Mouse (Mus musculus) lung, postnatal 36 days (tissue): ENCODE results near the gene 2210016F16Rik.
"Not testable (repeated sequence)": the region's sequence is repeated elsewhere in the genome, so short reads cannot be mapped to it uniquely, and the experiment has no call there.

Experiments used
- DNase-seq: peaks from one replicate; pipeline ENCODE4 v3.0.0; 2022; ENCODE audit warnings: mixed read lengths

2210016F16Rik gene

GRCm38 (mm10) chr13:58372278-58373152 lies 12.5 kb downstream of the 2210016F16Rik start:
- peak; percentile 45 for DNase-seq

DNA sequence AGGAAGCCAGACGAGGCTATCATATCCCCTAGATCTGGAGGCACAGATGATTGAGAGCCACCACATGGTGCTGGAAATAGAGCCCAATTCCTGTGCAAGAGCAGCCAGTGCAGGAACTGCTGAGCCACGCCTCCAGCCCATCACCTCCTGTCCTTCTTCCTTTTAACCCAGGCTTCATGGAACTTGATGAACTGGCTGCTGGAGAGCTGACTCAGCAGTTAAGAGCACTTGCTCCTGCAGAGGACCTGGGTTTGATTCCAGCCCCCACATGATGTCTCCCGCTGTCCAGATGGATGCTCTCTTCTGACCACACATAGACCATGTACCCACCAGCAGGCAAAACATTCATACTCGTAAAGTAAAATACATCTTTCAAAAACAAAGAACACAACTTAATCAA lies 16.2 kb downstream of the 2210016F16Rik start:
- DNase-seq: no peak

DNA sequence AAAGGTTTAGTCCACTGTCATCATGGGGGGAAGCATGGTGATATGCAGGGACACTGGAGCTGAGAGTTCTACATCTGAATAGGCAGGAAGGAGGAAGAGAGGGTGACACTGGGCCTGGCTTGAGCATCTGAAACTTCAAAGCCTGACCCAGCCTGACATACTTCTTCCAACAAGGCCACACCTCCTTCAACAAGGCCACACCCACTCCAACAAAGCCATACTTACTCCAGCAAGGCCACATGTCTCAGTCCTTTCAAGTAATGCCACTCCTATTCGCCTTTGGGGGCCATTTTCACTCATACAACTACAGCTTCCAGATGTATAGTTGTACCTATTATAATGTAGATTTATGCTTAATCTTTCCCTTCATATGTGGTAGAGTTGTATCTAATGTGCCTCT lies 17.4 kb downstream of the 2210016F16Rik start:
- DNase-seq: no peak

- DNase-seq: no peak
Measured at GRCm38 (mm10) chr13:58366373-58366772, 18.7 kb downstream of the 2210016F16Rik start.

- not testable (repeated sequence) for DNase-seq
Measured at GRCm38 (mm10) chr13:58365179-58365578, 19.8 kb downstream of the 2210016F16Rik start.

DNA sequence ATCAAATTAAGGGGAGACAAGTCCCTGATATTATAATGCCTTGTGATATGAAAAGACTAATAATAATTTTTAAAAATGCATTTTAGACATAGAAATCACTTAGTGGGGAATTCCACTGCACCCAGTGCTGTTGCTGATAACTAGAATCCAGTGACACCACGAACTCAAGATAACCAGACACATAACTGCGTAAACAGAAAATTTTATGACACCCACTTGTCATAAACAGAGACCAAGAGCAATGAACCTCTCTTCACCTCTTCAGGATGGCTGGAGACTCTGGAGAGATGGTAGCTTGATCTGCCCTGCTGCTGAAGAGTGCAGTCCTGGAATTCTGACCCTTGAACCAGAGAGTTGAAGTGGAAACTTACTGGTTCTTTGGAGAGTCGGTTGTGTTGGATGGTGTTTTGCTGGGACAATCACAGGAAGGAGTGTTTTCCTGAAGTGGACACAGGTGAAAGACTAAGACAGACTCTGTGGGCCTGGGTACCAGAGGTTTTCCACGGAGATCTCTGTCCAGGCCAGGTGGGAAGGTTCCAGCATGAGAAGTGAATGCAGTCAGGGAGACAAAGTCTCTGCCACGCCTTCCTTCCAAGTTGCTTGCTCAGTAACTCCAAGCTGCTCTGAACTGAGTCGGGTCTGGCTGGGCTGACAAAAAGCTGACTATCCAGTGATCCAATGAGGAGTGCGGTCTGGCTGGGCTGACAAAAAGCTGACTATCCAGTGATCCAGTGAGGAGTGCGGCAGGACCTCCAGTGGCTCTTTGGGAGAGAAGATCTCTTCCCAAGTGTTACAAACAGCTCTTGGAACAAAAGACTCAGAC lies 20.5 kb downstream of the 2210016F16Rik start:
- no peak for DNase-seq

DNA sequence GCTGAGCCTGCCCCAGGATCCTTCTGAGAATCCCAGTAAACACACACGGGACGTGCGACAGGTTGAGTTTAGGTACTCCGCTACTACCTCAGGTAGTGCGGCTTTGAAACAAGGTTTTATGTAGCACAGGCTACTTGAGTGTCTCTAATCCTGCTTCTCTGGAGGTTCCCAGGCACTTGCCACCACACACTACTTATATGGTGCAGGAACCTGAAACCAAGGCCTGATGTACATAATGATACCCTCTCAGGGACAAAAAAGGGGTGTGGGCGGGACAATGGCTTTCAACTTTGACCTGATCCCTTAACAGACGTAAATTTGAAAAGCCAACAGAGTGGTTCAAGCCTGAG lies 25.7 kb downstream of the 2210016F16Rik start:
- DNase-seq: no peak

DNA sequence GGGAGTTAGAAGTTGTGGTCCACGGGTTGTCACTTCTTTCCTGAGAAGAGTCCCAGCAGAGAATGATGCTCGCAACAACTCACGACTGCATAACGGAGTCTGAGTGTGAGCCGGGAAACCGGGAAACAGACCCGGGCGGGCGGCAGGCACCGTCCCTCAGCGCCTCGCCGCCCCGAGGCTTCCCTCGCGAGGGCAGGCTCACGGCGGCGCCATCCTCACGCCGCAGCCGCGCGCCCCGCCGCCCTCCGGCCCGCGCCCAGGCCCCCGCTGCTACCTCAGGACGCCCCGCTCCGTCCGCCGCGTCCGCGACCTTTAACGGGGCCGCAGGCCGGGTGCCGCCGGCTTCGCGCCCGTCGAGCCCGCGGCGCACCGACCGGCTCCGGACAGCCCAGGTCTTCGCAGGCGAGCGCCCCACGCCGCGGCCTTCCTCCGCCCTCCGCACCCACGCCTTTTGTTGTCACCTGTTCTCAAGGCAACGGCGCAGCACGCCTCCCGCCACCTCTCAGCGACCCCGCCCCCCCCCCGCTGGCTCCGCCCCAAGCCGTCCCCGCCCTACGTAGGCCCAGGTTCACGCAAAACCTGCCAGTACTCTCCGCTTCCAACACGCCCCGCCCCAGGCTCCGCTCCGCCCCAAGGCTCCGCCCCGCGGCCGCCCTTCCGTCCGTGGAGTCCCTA lies 26.3 kb downstream of the 2210016F16Rik start, which contains the start of gene Kif27:
Gene Kif27 (minus strand): TSS at position 494 of the 675 bp plus-strand sequence.
- peak; percentile 90 for DNase-seq

- no peak for DNase-seq
Measured at GRCm38 (mm10) chr13:58352996-58353395, 32.0 kb downstream of the 2210016F16Rik start.

DNA sequence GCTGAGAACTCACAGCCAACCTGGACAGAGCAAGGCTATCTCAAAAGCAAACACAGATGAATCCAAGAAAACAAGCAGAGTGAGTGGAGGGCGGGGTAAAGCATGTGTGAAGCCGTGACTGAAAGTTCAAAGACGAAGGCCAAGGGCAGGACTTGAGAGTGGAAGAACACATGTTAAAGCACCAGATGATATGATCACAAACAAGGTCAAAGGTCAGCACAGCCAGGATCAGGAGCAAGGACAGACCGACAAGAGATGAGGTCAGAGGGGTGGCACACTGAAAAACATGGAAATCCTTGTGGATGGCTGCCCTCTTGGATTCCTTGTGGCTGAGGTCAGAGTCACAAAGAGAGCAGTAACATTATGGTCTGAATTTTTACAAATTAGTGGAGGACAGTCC lies 34.4 kb downstream of the 2210016F16Rik start:
- DNase-seq: no peak

GRCm38 (mm10) chr13:58344505-58344904 lies 40.5 kb downstream of the 2210016F16Rik start:
- no peak for DNase-seq

DNA sequence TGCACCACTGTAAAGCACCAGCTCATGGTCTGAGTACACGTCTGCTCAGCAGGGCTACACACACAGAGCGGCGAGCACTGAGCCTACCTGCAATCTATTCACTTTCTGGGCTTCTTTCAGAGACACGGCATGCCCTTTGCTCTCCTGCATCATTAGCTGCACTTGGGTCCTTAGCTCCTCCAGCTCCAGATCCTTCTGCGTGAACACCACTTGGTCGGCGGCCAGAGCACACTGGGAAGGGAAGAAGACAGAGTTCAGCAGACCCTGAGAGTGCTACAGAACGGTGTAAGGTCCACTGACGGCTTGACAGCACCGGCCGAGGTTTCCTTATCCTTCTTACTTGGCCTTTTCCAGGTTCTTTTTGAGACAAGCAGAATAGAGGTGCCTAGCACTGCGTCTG lies 47.6 kb downstream of the 2210016F16Rik start:
- DNase-seq: no peak

- DNase-seq: no peak
Measured at GRCm38 (mm10) chr13:58334116-58334515, 50.9 kb downstream of the 2210016F16Rik start.
